Mouse (Mus musculus) cerebellum, adult 2 months (tissue): ENCODE results near the gene Rps6ka5.

Experiments
- CTCF ChIP-seq: fragments of 200-500 bp; IDR thresholded peaks from 2 replicates; pipeline ENCODE4 v1.5.1; 2011; ENCODE audit warnings: low read depth, mild to moderate bottlenecking, control low read depth, low read length, moderate library complexity, borderline replicate concordance; ENCODE audit not compliant: insufficient read depth
- POLR2A ChIP-seq: fragments of 200-500 bp; IDR thresholded peaks from 2 replicates; pipeline ENCODE4 v1.6.1; 2011; ENCODE audit warnings: low read length, control low read depth, borderline replicate concordance; ENCODE audit not compliant: insufficient read depth

DNA sequence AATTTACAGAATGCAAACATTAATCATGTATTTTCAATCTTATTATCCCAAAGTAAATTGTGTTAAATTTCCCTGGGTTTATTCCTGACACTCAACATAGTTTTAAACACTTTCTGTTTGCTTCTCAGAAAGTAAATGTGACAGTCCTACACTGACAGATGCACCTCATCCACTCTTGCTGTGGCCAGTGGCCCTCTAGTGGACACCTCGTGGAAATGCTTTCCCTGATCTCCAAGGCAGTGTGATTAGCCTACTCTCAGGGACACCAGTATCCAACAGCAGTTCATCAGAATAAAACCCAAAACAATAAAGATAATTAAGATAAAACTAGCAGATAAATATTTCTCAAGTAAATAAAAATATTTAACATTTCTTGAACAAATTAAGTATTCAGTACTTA, 122.2 kb downstream of the Rps6ka5 start:
- TF ChIP-seq CTCF (peak; percentile 86), POLR2A (no peak)
